Mouse (Mus musculus) hindbrain, embryonic 11.5 days (tissue): ENCODE data around the gene Tcf23. TPM values are rescaled to one million over a fixed set of nuclear protein-coding genes. Genes with fewer than 3 reads are reported as not detected.

ENCODE experiments used
- ATAC-seq: fragments of 200-750 bp; cut with Nextera tagmentation; 2 replicates; pipeline ENCODE4 v1.8.0; 2017; ENCODE audit warnings: mild to moderate bottlenecking, moderate TSS enrichment, moderate library complexity; ENCODE audit not compliant: low FRiP score
- DNase-seq: peaks from one replicate; pipeline ENCODE4 v3.0.0-alpha.2; 2015; ENCODE audit warnings: low spot score
- H3K27ac ChIP-seq: fragments of 300-500 bp; sonication (generic); 2 replicates; pipeline ENCODE4 v1.5.1; 2014; ENCODE audit warnings: mild to moderate bottlenecking, low read depth, low read length
- H3K27me3 ChIP-seq: fragments of 300-500 bp; sonication (generic); 2 replicates; pipeline ENCODE4 v1.6.1; 2014; ENCODE audit warnings: mild to moderate bottlenecking, low read length, moderate library complexity, mixed read lengths; ENCODE audit not compliant: control insufficient read depth, insufficient read depth
- H3K36me3 ChIP-seq: fragments of 300-500 bp; sonication (generic); 2 replicates; pipeline ENCODE4 v1.6.1; 2014; ENCODE audit warnings: mild to moderate bottlenecking, low read length, moderate library complexity, mixed read lengths; ENCODE audit not compliant: control insufficient read depth, insufficient read depth
- H3K4me1 ChIP-seq: fragments of 300-500 bp; sonication (generic); replicated peaks from 2 replicates; pipeline ENCODE4 v1.6.1; 2014; ENCODE audit warnings: low read length, mixed read lengths; ENCODE audit not compliant: control insufficient read depth, insufficient read depth
- H3K4me2 ChIP-seq: fragments of 300-500 bp; sonication (generic); replicated peaks from 2 replicates; pipeline ENCODE4 v1.6.1; 2014; ENCODE audit warnings: mild to moderate bottlenecking, low read depth, low read length
- H3K4me3 ChIP-seq: fragments of 300-500 bp; sonication (generic); 2 replicates; pipeline ENCODE4 v1.5.1; 2014; ENCODE audit warnings: low read depth, low read length
- H3K9ac ChIP-seq: fragments of 300-500 bp; sonication (generic); 2 replicates; pipeline ENCODE4 v1.6.1; 2014; ENCODE audit warnings: low read depth, low read length
- H3K9me3 ChIP-seq: fragments of 300-500 bp; sonication (generic); 2 replicates; pipeline ENCODE4 v1.6.1; 2016; ENCODE audit warnings: low read length; ENCODE audit not compliant: control insufficient read depth
- WGBS: fragments of 180-500 bp; shearing (Covaris S2); extraction: QIAGEN DNeasy Blood & Tissue Kit; methylation state at CpG from one replicate; pipeline ENCODE4 v1.1.7; 2014; 5-methylcytosine and 5-hydroxymethylcytosine counted together
- polyA plus RNA-seq: library from polyadenylated mRNA; unstranded; fragments of >200 nt; fragmentation: Nextera tagmentation; extraction: Ambion mirVana; gene quantifications from 2 replicates; pipeline ENCODE4 v1.2.1, GENCODE M21; 2014

Tcf23 gene
- polyA plus RNA-seq = not detected in 2 replicates

- Histone ChIP-seq H3K27me3 (no peaks in the 10 kb centered on the region), H3K4me3 (no peak within 1 kb of the TSS), H3K9ac (no peak within 1 kb of the TSS), H3K4me1 (no peaks in the 10 kb centered on the region), H3K27ac (no peak within 1 kb of the TSS), H3K4me2 (no peak within 1 kb of the TSS), H3K9me3 (no peaks in the 10 kb centered on the region), H3K36me3 (no peaks in the 10 kb centered on the region)
- 71% methylated on average over 8 of the region's 8 CpGs for whole genome bisulfite sequencing
- no peak for ATAC-seq
- DNase-seq = no peak
Measured at GRCm38 (mm10) chr5:30968416-30968815, at the start of gene Tcf23. Gene Tcf23, plus strand, starts transcription at chr5:30968662.

- DNase-seq (no peak), ATAC-seq (no peak)
- 88% methylated on average over 8 of the region's 8 CpGs for WGBS
- H3K36me3 ChIP-seq = no peaks in the 10 kb centered on the region
- H3K27me3 ChIP-seq = no peaks in the 10 kb centered on the region
- H3K4me3 ChIP-seq = no peak overlapping the region
- H3K4me1 ChIP-seq = peaks cover 5% of the 10 kb centered on the region
- H3K4me2 ChIP-seq = no peak overlapping the region
- H3K27ac ChIP-seq = no peak overlapping the region
- H3K9me3 ChIP-seq = no peaks in the 10 kb centered on the region
- H3K9ac ChIP-seq = no peak overlapping the region
Measured at GRCm38 (mm10) chr5:30918691-30919090, 49.8 kb upstream of the Tcf23 start.

GRCm38 (mm10) chr5:30919831-30920614 is 48.4 kb upstream of the Tcf23 start:
- ATAC-seq (no peak), DNase-seq (no peak)
- Histone ChIP-seq H3K9me3 (no peaks in the 10 kb centered on the region), H3K4me1 (peaks cover 5% of the 10 kb centered on the region), H3K27ac (no peak overlapping the region), H3K9ac (no peak overlapping the region), H3K4me3 (no peak overlapping the region), H3K36me3 (no peaks in the 10 kb centered on the region), H3K27me3 (no peaks in the 10 kb centered on the region), H3K4me2 (no peak overlapping the region)
- 76% methylated on average over 11 of the region's 11 CpGs for WGBS

- Histone ChIP-seq H3K9me3 (no peaks in the 10 kb centered on the region), H3K27ac (no peak overlapping the region), H3K4me1 (peaks cover 5% of the 10 kb centered on the region), H3K36me3 (no peaks in the 10 kb centered on the region), H3K9ac (no peak overlapping the region), H3K4me2 (no peak overlapping the region), H3K4me3 (no peak overlapping the region), H3K27me3 (no peaks in the 10 kb centered on the region)
- ATAC-seq = peak; percentile 20; the same call in 1 of the 2 replicates
- WGBS = 61% methylated on average over 19 of the region's 19 CpGs
- no peak for DNase-seq
Measured at GRCm38 (mm10) chr5:30920621-30921020, 47.8 kb upstream of the Tcf23 start.

GRCm38 (mm10) chr5:30921256-30922033 is 47.0 kb upstream of the Tcf23 start, which contains the start of gene Khk:
Gene Khk, plus strand, starts transcription at chr5:30921431.
- Histone ChIP-seq H3K4me3 (peak within 1 kb of the TSS; percentile 48), H3K9ac (peak within 1 kb of the TSS; percentile 64), H3K9me3 (no peaks in the 10 kb centered on the region), H3K4me2 (peak within 1 kb of the TSS; percentile 87), H3K36me3 (no peaks in the 10 kb centered on the region), H3K27ac (peak within 1 kb of the TSS; percentile 53; the same call in 1 of the 2 replicates), H3K27me3 (no peaks in the 10 kb centered on the region), H3K4me1 (peaks cover 5% of the 10 kb centered on the region)
- WGBS = 2% methylated on average over 38 of the region's 40 CpGs
- DNase-seq (peak; percentile 94), ATAC-seq (peak; percentile 82)

GRCm38 (mm10) chr5:30922581-30923041 is 45.9 kb upstream of the Tcf23 start:
- no peak for ATAC-seq
- no peaks in the 10 kb centered on the region for H3K9me3 ChIP-seq
- 72% methylated on average over 10 of the region's 10 CpGs for WGBS
- no peak overlapping the region for H3K4me3 ChIP-seq
- DNase-seq = no peak
- no peak overlapping the region for H3K9ac ChIP-seq
- peaks cover 5% of the 10 kb centered on the region for H3K4me1 ChIP-seq
- no peak overlapping the region for H3K27ac ChIP-seq
- H3K36me3 ChIP-seq = no peaks in the 10 kb centered on the region
- H3K4me2 ChIP-seq = peak overlapping the region; percentile 87; the same call in 1 of the 2 replicates
- H3K27me3 ChIP-seq = no peaks in the 10 kb centered on the region

GRCm38 (mm10) chr5:30923119-30923518 is 45.3 kb upstream of the Tcf23 start:
- Histone ChIP-seq H3K27ac (no peak overlapping the region), H3K4me1 (peaks cover 5% of the 10 kb centered on the region), H3K9me3 (no peaks in the 10 kb centered on the region), H3K27me3 (no peaks in the 10 kb centered on the region), H3K4me3 (no peak overlapping the region), H3K9ac (no peak overlapping the region), H3K4me2 (no peak overlapping the region), H3K36me3 (no peaks in the 10 kb centered on the region)
- WGBS = 88% methylated on average over 6 of the region's 6 CpGs
- DNase-seq (no peak), ATAC-seq (no peak)

- ATAC-seq (no peak), DNase-seq (no peak)
- no peak overlapping the region for H3K4me2 ChIP-seq
- WGBS = 82% methylated on average over 8 of the region's 8 CpGs
- no peak overlapping the region for H3K4me3 ChIP-seq
- peaks cover 5% of the 10 kb centered on the region for H3K4me1 ChIP-seq
- no peaks in the 10 kb centered on the region for H3K27me3 ChIP-seq
- H3K36me3 ChIP-seq = no peaks in the 10 kb centered on the region
- H3K9ac ChIP-seq = no peak overlapping the region
- H3K9me3 ChIP-seq = no peaks in the 10 kb centered on the region
- no peak overlapping the region for H3K27ac ChIP-seq
Measured at GRCm38 (mm10) chr5:30924614-30925013, 43.8 kb upstream of the Tcf23 start.
